Mouse (Mus musculus) limb, embryonic 14.5 days (tissue): ENCODE results near the gene Timp2. TPM values are rescaled to one million over a fixed set of nuclear protein-coding genes. Genes with fewer than 3 reads are reported as not detected.

Experiments used
- ATAC-seq: fragments of 200-750 bp; cut with Nextera tagmentation; 2 replicates; pipeline ENCODE4 v1.8.0; 2017; ENCODE audit warnings: low read depth, moderate number of reproducible peaks, moderate TSS enrichment; ENCODE audit not compliant: low FRiP score
- DNase-seq: peaks from one replicate; pipeline ENCODE4 v3.0.0-alpha.2; 2015; ENCODE audit warnings: low spot score
- H3K27ac ChIP-seq: fragments of 300-500 bp; sonication (generic); replicated peaks from 2 replicates; pipeline ENCODE4 v1.5.1; 2014; ENCODE audit warnings: low read depth, mild to moderate bottlenecking, low read length, moderate library complexity, mixed read lengths
- H3K27me3 ChIP-seq: fragments of 300-500 bp; sonication (generic); 2 replicates; pipeline ENCODE4 v1.6.1; 2014; ENCODE audit warnings: low read length, mixed read lengths; ENCODE audit not compliant: control insufficient read depth, insufficient read depth
- H3K36me3 ChIP-seq: fragments of 300-500 bp; sonication (generic); 2 replicates; pipeline ENCODE4 v1.6.1; 2014; ENCODE audit warnings: mild to moderate bottlenecking, low read length, moderate library complexity, mixed read lengths; ENCODE audit not compliant: control insufficient read depth, insufficient read depth
- H3K4me1 ChIP-seq: fragments of 300-500 bp; sonication (generic); 2 replicates; pipeline ENCODE4 v1.6.1; 2014; ENCODE audit warnings: antibody characterized with exemption, low read length, mixed read lengths; ENCODE audit not compliant: control insufficient read depth, insufficient read depth
- H3K4me2 ChIP-seq: fragments of 300-500 bp; sonication (generic); replicated peaks from 2 replicates; pipeline ENCODE4 v1.6.1; 2014; ENCODE audit warnings: low read depth, mild to moderate bottlenecking, low read length, moderate library complexity; ENCODE audit not compliant: severe bottlenecking
- H3K4me3 ChIP-seq: fragments of 300-500 bp; sonication (generic); replicated peaks from 2 replicates; pipeline ENCODE4 v1.5.1; 2014; ENCODE audit warnings: low read length
- H3K9ac ChIP-seq: fragments of 300-500 bp; sonication (generic); 2 replicates; pipeline ENCODE4 v1.6.1; 2014; ENCODE audit warnings: mild to moderate bottlenecking, low read depth, low read length, moderate library complexity; ENCODE audit not compliant: severe bottlenecking
- H3K9me3 ChIP-seq: fragments of 300-500 bp; sonication (generic); 2 replicates; pipeline ENCODE4 v1.6.1; 2016; ENCODE audit warnings: low read length; ENCODE audit not compliant: control insufficient read depth
- POLR2A ChIP-seq: fragments of 200-500 bp; IDR thresholded peaks from 2 replicates; pipeline ENCODE4 v1.8.0; 2012; ENCODE audit warnings: inconsistent platforms, mild to moderate bottlenecking, moderate library complexity, borderline replicate concordance; ENCODE audit not compliant: insufficient read depth, insufficient read length; ENCODE audit errors: extremely low read depth
- WGBS: fragments of 180-500 bp; shearing (Covaris S2); extraction: QIAGEN DNeasy Blood & Tissue Kit; methylation state at CpG from one replicate; pipeline ENCODE4 v1.1.7; 2014; 5-methylcytosine and 5-hydroxymethylcytosine counted together
- polyA plus RNA-seq, 2 experiments: library from polyadenylated mRNA; depleted of rRNA in 1 of 2; stranded (reverse) in 1 of 2; unstranded in 1 of 2; fragments of >200 nt; fragmentation: Nextera tagmentation in 1 of 2; extraction: Ambion mirVana in 1 of 2; gene quantifications; 2 replicates each; pipeline versions ENCODE4 v1.2.1 to v1.2.3; 2012 to 2014

Gene Timp2
- polyA plus RNA-seq, 2 experiments, result 175 to 202 TPM

DNA sequence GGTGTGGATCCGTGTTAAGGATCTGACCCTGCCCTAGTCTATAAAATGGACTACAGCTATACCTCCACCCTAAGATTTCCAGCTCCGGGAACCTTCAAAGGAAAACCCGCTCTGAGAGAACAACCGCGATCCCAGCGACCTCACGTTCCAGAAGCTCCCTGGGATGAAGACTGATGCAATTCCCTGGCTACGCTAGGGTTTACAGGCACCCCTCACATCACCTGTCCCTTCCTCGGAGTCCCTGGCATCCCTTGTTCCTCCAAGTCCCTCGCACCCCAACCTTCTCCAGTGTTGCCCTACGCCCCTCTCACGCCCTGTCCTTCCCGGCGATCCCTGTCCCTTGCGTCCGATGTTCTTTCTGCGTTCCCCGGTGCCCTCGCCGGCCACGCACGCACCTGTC lies 66.0 kb downstream of the Timp2 start:
- DNase-seq (no peak), ATAC-seq (no peak; the same call in 1 of the 2 replicates)
- Histone ChIP-seq H3K27ac (peak overlapping the region; percentile 77), H3K9me3 (no peaks in the 10 kb centered on the region), H3K36me3 (peaks cover 35% of the 10 kb centered on the region), H3K27me3 (no peaks in the 10 kb centered on the region), H3K4me1 (peaks cover 12% of the 10 kb centered on the region; the same call in 1 of the 2 replicates), H3K4me3 (peak overlapping the region; percentile 95), H3K4me2 (peak overlapping the region; percentile 83), H3K9ac (peak overlapping the region; percentile 88)
- 0% methylated on average over 22 of the region's 22 CpGs for WGBS
- no peak for TF ChIP-seq POLR2A

- DNase-seq (no peak), ATAC-seq (no peak)
- peak overlapping the region; percentile 88 for H3K9ac ChIP-seq
- no peak for TF ChIP-seq POLR2A
- H3K4me1 ChIP-seq, result peaks cover 12% of the 10 kb centered on the region; the same call in 1 of the 2 replicates
- peak overlapping the region; percentile 83 for H3K4me2 ChIP-seq
- H3K36me3 ChIP-seq, result peaks cover 40% of the 10 kb centered on the region
- WGBS, result 2% methylated on average over 16 of the region's 16 CpGs
- H3K9me3 ChIP-seq, result no peaks in the 10 kb centered on the region
- H3K4me3 ChIP-seq, result peak overlapping the region; percentile 95
- H3K27ac ChIP-seq, result peak overlapping the region; percentile 77; the same call in 1 of the 2 replicates
- no peaks in the 10 kb centered on the region for H3K27me3 ChIP-seq
These were observed 66.5 kb downstream of the Timp2 start for GRCm38 (mm10) chr11:118289037-118289511.

GRCm38 (mm10) chr11:118287573-118287972 lies 68.0 kb downstream of the Timp2 start:
- no peak for TF ChIP-seq POLR2A
- no peaks in the 10 kb centered on the region for H3K27me3 ChIP-seq
- WGBS, result 96% methylated on average over 9 of the region's 9 CpGs
- ATAC-seq (no peak), DNase-seq (no peak)
- H3K4me3 ChIP-seq, result no peak overlapping the region
- H3K4me2 ChIP-seq, result no peak overlapping the region
- no peaks in the 10 kb centered on the region for H3K9me3 ChIP-seq
- H3K4me1 ChIP-seq, result peaks cover 12% of the 10 kb centered on the region; the same call in 1 of the 2 replicates
- peaks cover 55% of the 10 kb centered on the region for H3K36me3 ChIP-seq
- H3K9ac ChIP-seq, result no peak overlapping the region
- no peak overlapping the region for H3K27ac ChIP-seq

DNA sequence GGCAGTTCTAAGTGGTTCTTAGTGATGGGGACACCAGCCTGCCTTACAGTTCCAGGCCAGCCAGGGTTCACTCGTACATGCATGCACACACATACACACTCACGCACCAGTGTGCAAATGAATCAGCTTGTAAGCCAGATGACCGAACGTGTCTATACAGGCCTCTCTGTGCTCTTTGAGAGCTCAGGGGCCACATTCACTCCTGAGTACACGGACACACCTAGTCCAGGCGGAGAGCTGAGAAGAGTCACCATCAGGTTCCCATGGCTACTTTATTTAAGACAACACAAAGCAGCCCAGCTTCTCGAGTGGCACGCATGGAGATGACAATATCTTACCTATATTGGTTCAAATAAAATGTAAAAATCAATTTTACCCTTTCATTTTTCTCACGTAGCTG lies 69.1 kb downstream of the Timp2 start:
- Histone ChIP-seq H3K4me1 (peaks cover 12% of the 10 kb centered on the region; the same call in 1 of the 2 replicates), H3K4me3 (no peak overlapping the region), H3K36me3 (peaks cover 65% of the 10 kb centered on the region), H3K9me3 (no peaks in the 10 kb centered on the region), H3K9ac (no peak overlapping the region), H3K4me2 (no peak overlapping the region), H3K27me3 (no peaks in the 10 kb centered on the region), H3K27ac (no peak overlapping the region)
- ATAC-seq (no peak), DNase-seq (no peak)
- TF ChIP-seq POLR2A, result no peak
- WGBS, result 92% methylated on average over 9 of the region's 9 CpGs

GRCm38 (mm10) chr11:118285791-118286190 lies 69.7 kb downstream of the Timp2 start:
- Histone ChIP-seq H3K27me3 (no peaks in the 10 kb centered on the region), H3K36me3 (peaks cover 72% of the 10 kb centered on the region), H3K9ac (no peak overlapping the region), H3K9me3 (no peaks in the 10 kb centered on the region), H3K27ac (no peak overlapping the region), H3K4me3 (no peak overlapping the region), H3K4me1 (peaks cover 12% of the 10 kb centered on the region; the same call in 1 of the 2 replicates), H3K4me2 (no peak overlapping the region)
- DNase-seq (no peak), ATAC-seq (no peak)
- WGBS, result 89% methylated on average over 13 of the region's 13 CpGs
- TF ChIP-seq POLR2A, result no peak
